Mouse (Mus musculus) MEL (cell line): Measurements from ENCODE around the gene Rfx4.

ENCODE experiments used
- BHLHE40 ChIP-seq: IDR thresholded peaks from 2 replicates; pipeline ENCODE4 v1.6.1; 2012; ENCODE audit warnings: low read depth, mild to moderate bottlenecking, inconsistent platforms, low read length, improper control_type of control experiment, borderline replicate concordance
- CHD2 ChIP-seq: IDR thresholded peaks from 2 replicates; pipeline ENCODE4 v1.6.1; 2011; ENCODE audit warnings: low read length, improper control_type of control experiment
- CTCF ChIP-seq, 3 experiments: IDR thresholded peaks in 2 of 3; conservative IDR thresholded peaks in 1 of 3; 2 replicates each; pipeline ENCODE4 v1.5.1; 2011 to 2012; ENCODE audit warnings: low read length in 3 of 3, low read depth in 2 of 3, mild to moderate bottlenecking in 2 of 3, improper control_type of control experiment in 1 of 3, inconsistent platforms in 1 of 3, mixed read lengths in 1 of 3, moderate library complexity in 1 of 3; ENCODE audit not compliant: control insufficient read depth in 1 of 3, insufficient read depth in 1 of 3, poor library complexity in 1 of 3, severe bottlenecking in 1 of 3
- E2F4 ChIP-seq: IDR thresholded peaks from 2 replicates; pipeline ENCODE4 v1.6.1; 2011; ENCODE audit warnings: low read depth, low read length, improper control_type of control experiment, borderline replicate concordance
- ETS1 ChIP-seq: IDR thresholded peaks from 2 replicates; pipeline ENCODE4 v1.6.1; 2012; ENCODE audit warnings: low read depth, mild to moderate bottlenecking, inconsistent platforms, low read length, improper control_type of control experiment, moderate library complexity
- JUND ChIP-seq: IDR thresholded peaks from 2 replicates; pipeline ENCODE4 v1.6.1; 2011; ENCODE audit warnings: low read depth, mild to moderate bottlenecking, improper control_type of control experiment, low read length
- KAT2A ChIP-seq: conservative IDR thresholded peaks from 2 replicates; pipeline ENCODE4 v1.6.1; 2012; ENCODE audit warnings: low read depth, low read length, improper control_type of control experiment, inconsistent platforms
- POLR2A ChIP-seq, 2 experiments: IDR thresholded peaks; 2 replicates each; pipeline ENCODE4 v1.6.1; 2011 to 2012; ENCODE audit warnings: low read length in 2 of 2, mild to moderate bottlenecking in 2 of 2, control low read depth in 1 of 2, improper control_type of control experiment in 1 of 2, low read depth in 1 of 2, moderate library complexity in 1 of 2; ENCODE audit not compliant: control insufficient read depth in 1 of 2, insufficient read depth in 1 of 2, poor library complexity in 1 of 2
- ZC3H11A ChIP-seq: IDR thresholded peaks from 2 replicates; pipeline ENCODE4 v1.6.1; 2012; ENCODE audit warnings: low read depth, mild to moderate bottlenecking, inconsistent platforms, low read length, improper control_type of control experiment

GRCm38 (mm10) chr10:84817086-84817869, 61.4 kb downstream of the Rfx4 start:
- TF ChIP-seq CHD2 (no peak), ZC3H11A (no peak), POLR2A (IDR thresholded peaks at IDR 0.05; ENCODE audit: control insufficient read depth in 1 of 2, insufficient read depth in 1 of 2, low read depth in 1 of 2, low read length in 2 of 2, poor library complexity in 1 of 2) (no peak), JUND (no peak), BHLHE40 (no peak), KAT2A (no peak), E2F4 (no peak), CTCF (IDR thresholded peaks at IDR 0.05 in 2 of 3, conservative IDR thresholded peaks at IDR 0.05 in 1 of 3; ENCODE audit: control insufficient read depth in 1 of 3, insufficient read depth in 1 of 3, low read depth in 2 of 3, low read length in 3 of 3, poor library complexity in 1 of 3, severe bottlenecking in 1 of 3) (no peak), ETS1 (no peak)
